Mouse (Mus musculus) cerebellum, postnatal 14 days (tissue): ENCODE results near the gene Cnpy2.
"Not testable (repeated sequence)": the region's sequence is repeated elsewhere in the genome, so short reads cannot be mapped to it uniquely, and the experiment has no call there.

Experiments used
- DNase-seq, 2 experiments: peaks; one replicate each; pipeline ENCODE4 v3.0.0; 2021; ENCODE audit warnings: mixed read lengths in 2 of 2

Gene Cnpy2

DNA sequence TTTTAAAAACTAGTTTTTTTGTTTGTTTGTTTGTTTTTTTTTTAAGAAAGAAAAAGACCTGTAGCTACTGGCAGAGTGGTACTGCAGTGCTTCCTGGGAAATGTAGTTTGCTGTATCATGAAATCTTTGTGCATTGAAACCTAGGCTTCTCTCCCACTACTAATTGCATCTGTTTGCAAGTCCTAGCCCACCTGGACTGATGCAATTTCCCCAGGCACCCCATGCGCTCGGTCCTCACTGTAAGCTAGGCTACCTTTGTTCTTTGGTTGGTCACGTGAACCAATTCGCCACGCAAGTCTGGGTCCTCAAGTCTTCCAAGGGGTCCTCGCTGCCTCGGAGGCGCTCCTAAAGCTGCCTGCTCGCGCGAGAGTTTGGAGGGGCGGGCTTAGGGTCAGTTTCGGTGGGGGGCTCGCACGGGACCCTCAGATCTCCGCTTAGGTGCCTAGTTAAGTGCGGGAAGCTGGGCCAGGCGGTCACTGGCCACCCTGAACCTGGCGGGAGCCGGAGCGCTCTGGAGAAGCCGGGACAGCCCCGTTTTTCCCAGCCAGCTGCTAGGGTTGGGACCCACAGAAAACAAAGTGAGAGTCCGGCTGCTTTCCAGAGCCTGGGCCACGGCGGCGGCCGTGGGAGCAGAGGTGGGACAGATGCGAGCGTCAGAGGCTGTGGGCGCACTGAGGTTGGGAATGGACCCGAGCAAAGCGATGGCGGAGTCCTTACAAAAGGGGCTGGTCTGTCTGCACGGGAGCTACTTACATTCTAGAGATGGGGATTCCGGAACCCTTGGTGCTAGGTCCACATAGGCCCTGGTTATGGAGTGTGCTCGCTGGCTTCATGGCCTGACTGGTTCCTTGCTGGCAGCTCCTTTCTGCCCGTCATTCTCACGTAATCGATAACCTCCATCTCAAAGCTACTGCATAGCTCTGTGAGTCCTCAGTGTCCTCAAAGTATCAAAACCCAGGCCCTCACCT lies at the start of gene Cnpy2:
Gene Cnpy2 (plus strand): TSS at position 319 of the 968 bp plus-strand sequence.
- DNase-seq: peak; percentile 87 to 88

GRCm38 (mm10) chr10:128272819-128273439 lies 49.3 kb upstream of the Cnpy2 start:
- DNase-seq: not testable (repeated sequence)

DNA sequence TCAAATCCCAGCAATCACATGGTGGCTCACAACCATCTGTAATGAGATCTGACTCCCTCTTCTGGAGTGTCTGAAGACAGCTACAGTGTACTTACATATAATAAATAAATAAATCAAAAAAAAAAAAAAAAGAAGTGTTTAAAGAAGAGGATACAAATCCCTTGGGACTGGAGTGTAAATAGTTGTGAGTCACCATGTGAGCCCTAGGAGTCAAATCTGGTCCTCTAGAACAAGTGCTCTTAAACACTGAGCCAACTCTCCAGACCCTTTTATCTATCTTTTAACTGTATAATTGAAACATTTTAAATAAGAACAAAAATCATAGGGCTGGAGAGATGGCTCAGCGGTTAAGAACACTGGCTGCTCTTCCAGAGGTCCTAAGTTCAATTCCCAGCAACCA lies 46.9 kb upstream of the Cnpy2 start:
- DNase-seq: not testable (repeated sequence)

DNA sequence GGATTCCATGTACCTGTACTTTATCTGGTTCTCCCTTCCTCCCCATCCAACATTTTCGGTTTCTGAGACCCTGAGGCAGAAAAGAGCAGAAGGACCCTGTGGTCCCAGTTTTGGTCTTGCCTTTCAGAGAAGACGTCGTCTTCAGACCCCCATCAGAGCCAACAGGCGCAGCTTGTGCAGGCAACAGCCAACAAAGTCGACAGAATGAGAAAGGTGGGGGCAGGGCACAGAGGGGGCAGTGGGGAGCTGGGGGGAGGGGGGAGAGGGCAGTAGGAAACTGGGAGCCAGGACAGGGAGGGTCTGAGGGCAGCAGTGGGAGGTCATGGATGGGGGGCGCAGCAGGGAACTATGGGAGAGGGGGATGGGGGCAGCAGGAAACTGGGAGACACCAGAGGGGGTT lies 44.1 kb upstream of the Cnpy2 start:
- peak in 1 of 2 experiments; percentile 52 for DNase-seq

DNA sequence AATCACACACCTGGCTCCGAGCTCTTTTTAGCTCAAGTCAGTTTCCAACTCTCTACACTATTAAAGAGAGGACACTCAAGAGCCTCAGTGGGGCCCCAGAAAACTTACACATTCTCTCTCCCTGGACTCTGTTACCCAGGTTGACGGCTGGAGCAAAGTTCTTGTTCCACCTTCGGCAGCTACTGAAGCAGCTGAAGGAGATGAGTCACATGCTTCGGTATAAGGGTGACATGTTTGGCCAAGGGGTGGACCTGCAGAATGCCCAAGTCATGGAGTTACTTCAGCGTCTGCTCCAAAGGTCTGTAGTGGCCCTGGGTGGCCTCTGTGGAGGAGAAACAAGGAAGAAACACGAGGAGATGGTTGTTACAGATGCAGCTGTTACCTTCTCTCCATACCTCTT lies 41.3 kb upstream of the Cnpy2 start:
- DNase-seq: no peak

- DNase-seq: no peak
Observed at GRCm38 (mm10) chr10:128281682-128282081, 40.6 kb upstream of the Cnpy2 start.

DNA sequence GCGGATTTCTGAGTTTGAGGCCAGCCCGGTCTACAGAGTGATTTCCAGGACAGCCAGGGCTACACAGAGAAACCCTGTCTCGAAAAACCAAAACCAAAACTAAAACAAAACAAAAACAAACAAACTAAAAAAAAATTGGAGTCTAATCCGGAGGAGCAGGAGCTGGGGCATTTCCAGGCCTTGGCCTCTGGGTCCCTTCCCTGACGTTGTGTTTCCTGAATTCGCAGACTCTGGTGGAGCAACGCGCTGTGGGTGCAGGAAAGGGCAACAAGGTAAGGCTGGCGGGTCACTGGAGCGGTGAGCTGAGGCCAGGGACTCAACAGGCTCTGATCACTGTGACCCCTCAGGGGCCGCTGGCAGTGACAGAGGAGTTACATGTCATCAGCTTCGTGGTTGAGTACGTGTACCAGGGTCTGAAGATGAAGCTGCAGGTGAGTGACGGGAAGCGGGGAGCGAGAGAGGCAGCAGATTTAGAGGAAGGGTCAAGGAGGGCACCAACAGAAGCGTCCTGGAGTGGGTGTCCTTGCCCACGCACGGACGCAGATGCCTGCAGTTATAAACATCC lies 39.3 kb upstream of the Cnpy2 start:
- peak in 1 of 2 experiments; percentile 59 for DNase-seq

DNA sequence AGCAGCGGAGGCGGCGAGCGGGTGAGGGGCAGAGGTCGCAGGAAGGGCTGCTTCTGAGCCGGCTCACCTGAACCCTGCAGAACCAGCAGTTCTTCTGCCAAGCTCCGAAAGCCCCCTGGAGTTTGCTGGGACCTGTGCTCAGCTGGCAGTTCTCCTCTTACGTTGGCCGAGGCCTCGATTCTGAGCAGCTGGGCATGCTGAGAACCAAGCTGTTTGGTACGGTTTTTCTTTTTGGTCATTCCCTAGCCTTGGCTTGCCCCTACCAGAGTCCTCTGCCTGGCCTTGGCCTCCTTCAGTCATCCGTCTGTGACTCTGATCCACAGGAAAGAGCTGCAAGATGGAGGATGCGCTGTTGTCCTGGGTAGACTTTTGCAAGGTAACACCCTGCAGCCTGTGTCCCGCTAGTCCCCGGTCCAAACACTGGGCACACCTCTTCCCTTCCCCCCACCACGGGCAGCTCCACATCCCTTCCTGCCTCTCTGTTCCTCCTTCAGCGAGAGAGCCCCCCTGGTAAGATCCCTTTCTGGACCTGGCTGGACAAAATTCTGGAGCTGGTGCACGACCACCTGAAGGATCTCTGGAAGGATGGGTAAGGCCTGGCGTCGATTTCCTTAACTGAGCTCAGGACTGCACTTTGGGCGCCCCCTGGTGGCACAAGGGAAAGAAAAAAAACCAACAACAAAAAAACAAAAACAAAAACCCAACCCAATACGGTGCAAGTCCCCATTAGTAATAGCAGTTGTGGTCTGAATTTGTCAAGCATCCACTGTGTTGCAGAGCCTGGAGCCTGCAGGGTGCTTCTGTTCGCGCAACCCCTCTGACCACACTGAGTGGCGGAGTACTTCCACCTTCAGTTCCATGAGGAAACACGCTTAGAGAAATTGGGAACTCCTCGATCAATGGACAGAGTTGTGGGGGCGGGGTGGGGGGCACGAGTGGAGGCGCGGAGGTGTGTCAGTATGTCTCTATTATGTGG lies 38.4 kb upstream of the Cnpy2 start:
- peak; percentile 98 for DNase-seq

DNA sequence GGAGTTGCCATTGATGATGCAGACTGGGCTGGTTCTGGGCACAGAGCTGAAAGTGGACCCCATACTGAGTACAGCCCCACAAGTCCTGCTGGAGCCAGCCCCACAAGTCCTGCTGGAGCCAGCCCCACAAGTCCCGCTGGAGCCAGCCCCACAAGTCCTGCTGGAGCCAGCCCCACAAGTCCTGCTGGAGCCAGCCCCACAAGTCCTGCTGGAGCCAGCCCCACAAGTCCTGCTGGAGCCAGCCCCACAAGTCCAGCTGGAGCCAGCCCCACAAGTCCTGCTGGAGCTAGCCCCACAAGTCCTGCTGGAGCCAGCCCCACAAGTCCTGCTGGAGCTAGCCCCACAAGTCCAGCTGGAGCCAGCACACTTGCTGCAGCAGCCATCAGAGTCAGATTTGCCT lies 31.7 kb upstream of the Cnpy2 start:
- peak in 1 of 2 experiments; percentile 47 for DNase-seq

DNA sequence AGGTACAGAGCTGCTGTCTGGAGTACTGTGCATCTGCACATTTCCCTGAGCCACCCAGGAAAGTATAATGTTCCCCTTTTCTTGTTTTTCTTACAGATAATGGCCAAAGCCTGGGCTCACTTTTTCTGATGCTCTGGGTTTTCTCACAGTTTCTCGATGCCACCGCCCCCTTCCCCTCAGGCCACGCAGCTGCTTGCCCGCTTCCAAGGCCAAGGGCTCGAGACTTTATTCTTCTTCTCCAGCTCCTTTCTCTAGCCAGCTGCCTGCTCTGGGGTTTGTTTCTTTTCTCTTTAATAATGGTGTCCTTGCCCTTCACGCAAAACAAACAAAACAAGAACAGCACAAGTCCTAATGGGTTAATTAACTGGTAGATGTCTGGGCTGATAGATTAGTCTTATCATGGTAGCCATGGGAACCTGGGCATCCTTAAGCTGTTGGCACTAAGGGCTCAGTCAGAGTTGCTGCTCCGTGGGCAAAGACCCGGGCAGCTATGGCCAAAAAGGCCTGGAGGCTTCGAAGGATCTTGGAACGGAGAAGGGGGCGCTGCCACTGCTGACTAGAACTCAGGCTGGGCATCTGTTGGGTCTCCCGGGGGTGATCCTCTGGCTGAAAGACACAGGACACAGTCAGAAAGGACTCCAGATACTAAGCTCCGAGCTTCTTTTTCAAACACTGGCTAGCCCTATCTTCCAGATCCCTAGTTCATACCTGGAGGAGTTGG lies 25.7 kb upstream of the Cnpy2 start:
- DNase-seq: peak; percentile 50 to 65

GRCm38 (mm10) chr10:128297221-128297620 lies 25.0 kb upstream of the Cnpy2 start:
- peak; percentile 81 to 87 for DNase-seq

DNA sequence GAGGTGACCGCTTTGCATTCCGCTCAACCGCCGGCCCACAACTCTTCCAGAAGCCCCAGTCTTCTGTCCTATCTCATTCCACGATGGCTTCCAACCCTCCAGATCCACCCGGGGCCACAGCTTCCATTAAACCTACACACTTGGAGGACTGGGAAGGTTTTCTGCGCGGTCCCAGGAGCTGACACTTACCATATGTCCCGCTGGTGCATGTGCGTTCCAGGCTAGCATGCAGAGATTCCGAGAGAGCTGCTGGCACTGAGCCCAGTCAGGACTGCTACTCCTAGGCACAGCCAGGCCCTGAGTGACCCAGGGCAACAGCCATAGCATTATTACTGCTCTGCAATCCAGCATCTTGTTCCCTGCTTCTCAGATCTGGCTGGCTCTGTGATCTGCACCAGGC lies 24.6 kb upstream of the Cnpy2 start:
- DNase-seq: peak; percentile 69 to 72

DNA sequence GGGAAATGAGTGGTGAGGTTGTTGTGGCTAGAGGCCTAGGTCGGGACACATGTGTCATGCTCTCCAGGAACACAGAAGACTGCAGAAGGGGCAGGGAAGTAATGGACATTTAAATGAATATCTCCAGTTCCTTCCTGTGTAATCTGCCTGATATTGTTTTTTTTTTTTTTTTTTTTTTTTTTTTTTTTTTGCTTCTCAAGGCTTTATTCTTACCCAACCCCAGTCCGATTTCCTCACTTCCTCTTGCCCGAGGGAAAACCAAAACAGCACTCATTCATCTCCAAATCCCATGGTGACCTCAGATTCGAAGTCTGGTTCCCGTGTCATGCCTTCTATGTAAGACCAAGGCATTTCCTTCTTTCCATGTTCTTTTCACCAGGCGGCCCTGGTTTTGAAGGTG lies 24.0 kb upstream of the Cnpy2 start:
- no peak for DNase-seq

DNA sequence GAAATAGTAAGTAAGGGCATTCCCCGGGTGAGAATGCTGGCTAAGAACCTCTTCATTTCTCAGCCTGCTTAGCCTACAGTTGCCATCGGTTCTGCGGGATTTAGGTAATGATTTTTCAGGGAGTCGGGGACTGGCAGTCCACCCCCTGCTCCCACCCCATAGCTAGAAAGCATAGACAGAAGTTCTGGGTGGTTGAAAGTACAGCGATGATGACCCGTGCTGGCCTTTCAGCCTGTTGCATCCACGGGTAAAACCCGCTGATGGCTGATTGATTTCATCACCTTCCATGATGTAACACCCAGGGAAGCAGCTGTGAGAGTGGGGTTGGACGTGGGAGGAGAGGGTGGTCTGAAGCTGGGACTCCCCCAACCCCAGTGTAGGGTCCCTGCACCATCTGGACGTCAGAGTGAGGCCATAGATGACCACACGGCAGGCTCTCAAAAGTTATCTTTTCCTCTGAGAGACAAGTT lies 23.5 kb upstream of the Cnpy2 start, which contains the start of gene Il23a:
Gene Il23a (minus strand): TSS at position 51 of the 470 bp plus-strand sequence.
- no peak for DNase-seq

- DNase-seq: no peak
Observed at GRCm38 (mm10) chr10:128302357-128302756, 19.9 kb upstream of the Cnpy2 start.

- DNase-seq: no peak
Observed at GRCm38 (mm10) chr10:128302785-128303125, 19.5 kb upstream of the Cnpy2 start.

GRCm38 (mm10) chr10:128303126-128304021 lies 18.9 kb upstream of the Cnpy2 start, which contains the start of gene Pan2:
Pan2 (plus strand) TSS chr10:128303335.
- DNase-seq: peak; percentile 100

- no peak for DNase-seq
Observed at GRCm38 (mm10) chr10:128309654-128310053, 12.6 kb upstream of the Cnpy2 start.

- DNase-seq: peak; percentile 69 to 81
Observed at GRCm38 (mm10) chr10:128310177-128310576, 12.1 kb upstream of the Cnpy2 start.

- DNase-seq: no peak
Observed at GRCm38 (mm10) chr10:128310902-128311301, 11.4 kb upstream of the Cnpy2 start.
